Mouse (Mus musculus) liver, embryonic 15.5 days (tissue): Measurements from ENCODE around the gene Defb45. TPM values are rescaled to one million over a fixed set of nuclear protein-coding genes. Genes with fewer than 3 reads are reported as not detected.

Source experiments
- ATAC-seq: fragments of 200-750 bp; cut with Nextera tagmentation; 2 replicates; pipeline ENCODE4 v1.8.0; 2017; ENCODE audit warnings: moderate number of reproducible peaks, mild to moderate bottlenecking, moderate library complexity; ENCODE audit not compliant: insufficient read depth
- H3K27ac ChIP-seq: fragments of 300-500 bp; sonication (generic); replicated peaks from 2 replicates; pipeline ENCODE4 v1.5.1; 2015; ENCODE audit warnings: mild to moderate bottlenecking, inconsistent platforms
- H3K27me3 ChIP-seq: fragments of 300-500 bp; sonication (generic); 2 replicates; pipeline ENCODE4 v1.6.1; 2015; ENCODE audit warnings: mild to moderate bottlenecking, inconsistent platforms
- H3K36me3 ChIP-seq: fragments of 300-500 bp; sonication (generic); replicated peaks from 2 replicates; pipeline ENCODE4 v1.6.1; 2015; ENCODE audit warnings: moderate library complexity, mild to moderate bottlenecking, inconsistent platforms
- H3K4me1 ChIP-seq: fragments of 300-500 bp; sonication (generic); replicated peaks from 2 replicates; pipeline ENCODE4 v1.6.1; 2015; ENCODE audit warnings: inconsistent platforms
- H3K4me2 ChIP-seq: fragments of 300-500 bp; sonication (generic); 2 replicates; pipeline ENCODE4 v1.6.1; 2015; ENCODE audit warnings: moderate library complexity, mild to moderate bottlenecking, inconsistent platforms
- H3K4me3 ChIP-seq: fragments of 300-500 bp; sonication (generic); replicated peaks from 2 replicates; pipeline ENCODE4 v1.5.1; 2015; ENCODE audit warnings: mild to moderate bottlenecking, inconsistent platforms
- H3K9ac ChIP-seq: fragments of 300-500 bp; sonication (generic); 2 replicates; pipeline ENCODE4 v1.6.1; 2015; ENCODE audit warnings: moderate library complexity, mild to moderate bottlenecking, inconsistent platforms
- H3K9me3 ChIP-seq: fragments of 300-500 bp; sonication (generic); replicated peaks from 2 replicates; pipeline ENCODE4 v1.6.1; 2016; ENCODE audit warnings: inconsistent platforms
- WGBS: fragments of 180-500 bp; shearing (Covaris S2); methylation state at CpG from one replicate; pipeline ENCODE4 v1.1.7; 2015; ENCODE audit warnings: mixed read lengths; ENCODE audit not compliant: insufficient replicate concordance; 5-methylcytosine and 5-hydroxymethylcytosine counted together
- polyA plus RNA-seq: library from polyadenylated mRNA; unstranded; fragments of >200 nt; fragmentation: Nextera tagmentation; extraction: Ambion mirVana; gene quantifications from 2 replicates; pipeline ENCODE4 v1.2.1, GENCODE M21; 2015

Gene Defb45
- polyA plus RNA-seq, 1 experiment from 2014 or later, result not detected

DNA sequence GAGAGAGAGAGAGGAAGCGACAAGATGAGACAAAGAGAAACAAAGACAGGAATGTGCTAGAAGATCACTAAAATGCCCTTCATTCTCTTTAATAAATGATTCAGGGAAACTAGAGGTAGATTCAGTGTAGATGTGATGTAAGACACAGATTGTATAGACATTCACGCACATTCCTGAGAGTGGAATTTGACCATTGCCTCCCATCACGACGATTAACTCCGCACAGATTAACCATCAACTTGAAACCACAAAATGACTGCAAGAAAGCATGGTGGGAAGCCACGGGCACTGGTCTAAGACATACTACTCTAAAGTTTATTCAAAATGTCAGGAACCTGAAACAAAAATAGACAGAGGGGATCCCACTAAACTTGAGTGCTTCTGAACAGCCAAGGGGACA is 28.9 kb downstream of the Defb45 start:
- no peaks in the 10 kb centered on the region for H3K36me3 ChIP-seq
- no peak overlapping the region for H3K27ac ChIP-seq
- no peak overlapping the region for H3K4me3 ChIP-seq
- no peaks in the 10 kb centered on the region for H3K9me3 ChIP-seq
- ATAC-seq, result no peak
- no peaks in the 10 kb centered on the region for H3K27me3 ChIP-seq
- no peak overlapping the region for H3K9ac ChIP-seq
- H3K4me1 ChIP-seq, result no peaks in the 10 kb centered on the region
- 46% methylated on average over 6 of the region's 6 CpGs for WGBS
- H3K4me2 ChIP-seq, result no peak overlapping the region

DNA sequence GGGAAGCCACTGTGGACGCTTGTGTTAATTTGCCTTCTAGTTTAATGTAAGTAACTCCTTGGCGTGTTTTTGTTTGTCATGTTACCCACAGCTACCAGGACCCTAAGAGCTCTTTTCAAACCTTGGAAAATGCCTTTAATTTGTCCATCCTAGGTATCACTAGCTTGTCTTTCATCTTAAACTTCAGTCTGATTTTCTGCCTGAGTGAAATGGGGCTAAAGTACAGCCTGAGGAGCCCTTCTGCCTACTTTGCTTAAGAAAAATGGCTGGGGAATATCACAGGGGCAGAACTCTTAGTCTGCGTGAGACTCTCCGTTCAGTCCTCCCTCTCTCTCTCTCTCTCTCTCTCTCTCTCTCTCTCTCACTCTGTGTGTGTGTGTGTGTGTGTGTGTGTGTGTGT is 29.3 kb downstream of the Defb45 start:
- Histone ChIP-seq H3K36me3 (no peaks in the 10 kb centered on the region), H3K4me1 (no peaks in the 10 kb centered on the region), H3K4me3 (no peak overlapping the region), H3K27ac (no peak overlapping the region), H3K9me3 (no peaks in the 10 kb centered on the region), H3K4me2 (no peak overlapping the region), H3K27me3 (no peaks in the 10 kb centered on the region), H3K9ac (no peak overlapping the region)
- no peak for ATAC-seq
- 61% methylated on average over 4 of the region's 4 CpGs for WGBS

DNA sequence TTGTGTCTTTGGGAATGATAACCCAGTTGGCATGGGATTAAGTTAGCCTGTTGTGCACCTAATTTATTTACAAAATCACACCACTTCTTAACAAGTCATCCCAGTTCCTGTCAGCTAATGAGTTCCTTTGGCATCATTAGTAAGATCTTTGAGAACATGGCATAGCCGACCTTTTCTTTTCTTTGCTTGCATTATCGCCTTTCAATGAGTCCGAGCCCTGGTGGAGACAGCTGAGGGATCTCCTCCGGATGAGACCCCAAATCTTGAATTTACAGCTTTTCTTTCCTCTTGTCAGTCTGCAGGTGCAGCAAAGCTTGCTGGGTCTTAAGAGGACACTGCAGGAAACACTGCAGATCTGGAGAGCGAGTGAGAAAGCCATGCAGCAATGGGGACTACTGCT is 30.2 kb downstream of the Defb45 start, which contains the start of gene Gm17416:
Gene Gm17416, plus strand, starts transcription at position 301 of the 400 bp plus-strand sequence.
- Histone ChIP-seq H3K4me1 (no peaks in the 10 kb centered on the region), H3K36me3 (no peaks in the 10 kb centered on the region), H3K4me2 (no peak within 1 kb of the TSS), H3K9ac (no peak within 1 kb of the TSS), H3K27me3 (no peaks in the 10 kb centered on the region), H3K4me3 (no peak within 1 kb of the TSS), H3K27ac (no peak within 1 kb of the TSS), H3K9me3 (no peaks in the 10 kb centered on the region)
- ATAC-seq, result no peak
- 67% methylated on average over 5 of the region's 5 CpGs for WGBS

DNA sequence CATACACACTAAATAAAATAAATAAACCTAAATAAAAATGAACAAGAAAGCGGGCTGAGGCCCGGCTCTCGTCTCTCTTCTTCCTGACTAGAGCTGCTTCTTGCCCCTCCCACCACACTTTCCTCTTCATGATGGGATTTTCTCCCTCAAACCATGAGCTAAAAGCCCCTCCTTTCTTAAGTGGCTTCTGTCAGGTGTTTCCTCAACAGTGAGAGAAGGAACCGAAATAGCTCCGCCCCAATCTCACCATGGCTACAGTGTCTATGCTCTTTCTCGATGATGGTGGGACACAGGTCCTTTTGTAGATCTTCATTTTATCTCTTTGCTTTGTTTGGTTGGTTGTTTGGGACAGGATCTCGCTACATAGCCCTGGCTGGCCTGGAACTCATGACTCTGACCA is 42.5 kb downstream of the Defb45 start:
- H3K9ac ChIP-seq, result no peak overlapping the region
- no peak overlapping the region for H3K4me2 ChIP-seq
- ATAC-seq, result no peak
- H3K9me3 ChIP-seq, result no peaks in the 10 kb centered on the region
- H3K27me3 ChIP-seq, result peaks cover 7% of the 10 kb centered on the region; the same call in 1 of the 2 replicates
- H3K4me3 ChIP-seq, result no peak overlapping the region
- no peaks in the 10 kb centered on the region for H3K36me3 ChIP-seq
- H3K4me1 ChIP-seq, result no peaks in the 10 kb centered on the region
- H3K27ac ChIP-seq, result no peak overlapping the region
- 62% methylated on average over 7 of the region's 7 CpGs for WGBS

DNA sequence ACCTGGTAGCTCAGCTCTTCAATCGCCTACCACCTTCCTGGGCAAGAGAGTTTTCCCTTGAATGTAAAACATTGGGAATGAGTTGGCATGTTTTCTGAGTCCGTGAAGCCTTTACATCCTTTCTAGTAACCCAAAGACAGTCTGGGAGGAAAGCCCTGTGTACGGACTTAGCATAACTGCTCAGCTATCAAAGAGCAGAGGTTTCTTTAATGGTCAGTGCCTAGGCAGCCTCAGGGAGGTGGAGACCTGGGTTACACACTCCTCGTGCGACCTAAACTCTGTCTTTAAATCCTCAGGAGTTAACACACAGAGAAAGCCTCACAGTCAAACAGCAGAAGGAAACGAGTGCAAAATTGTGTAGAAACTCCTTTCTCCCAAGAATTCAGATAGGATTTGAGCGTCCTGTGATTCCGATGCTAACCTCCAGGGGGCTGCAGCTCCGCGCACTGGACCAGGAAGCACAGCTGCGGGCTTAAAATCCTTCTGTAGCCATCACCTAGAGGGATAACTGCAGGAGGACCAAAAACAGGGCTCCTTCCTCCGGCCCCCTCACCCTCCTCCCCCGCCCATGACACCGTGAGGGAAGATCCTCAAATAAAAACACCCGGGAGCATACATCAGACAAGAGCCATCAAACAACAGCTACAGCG is 45.3 kb downstream of the Defb45 start:
- no peak for ATAC-seq
- Histone ChIP-seq H3K4me2 (no peak overlapping the region), H3K9ac (no peak overlapping the region)

DNA sequence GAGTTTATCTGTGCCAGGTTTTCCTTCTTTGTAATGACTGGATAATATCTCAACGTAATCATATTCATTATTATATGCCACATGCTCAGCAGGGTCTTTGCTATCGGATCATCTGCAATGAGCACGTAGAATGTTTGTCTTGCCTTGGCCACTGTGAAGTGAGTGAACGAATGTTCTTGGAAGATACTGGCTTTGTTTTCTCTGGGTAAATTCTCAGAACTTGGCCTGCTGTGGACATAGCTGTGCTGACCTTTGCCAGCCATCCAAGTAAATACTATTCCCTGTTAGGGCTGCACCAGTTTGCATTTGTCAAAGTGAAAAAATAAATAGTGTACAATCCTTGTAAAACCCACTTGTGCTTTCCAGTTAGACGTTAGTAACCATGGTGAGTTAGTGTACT is 51.1 kb downstream of the Defb45 start:
- Histone ChIP-seq H3K27ac (no peak overlapping the region), H3K4me3 (no peak overlapping the region), H3K27me3 (no peaks in the 10 kb centered on the region), H3K4me2 (no peak overlapping the region), H3K9ac (no peak overlapping the region), H3K36me3 (no peaks in the 10 kb centered on the region), H3K9me3 (no peaks in the 10 kb centered on the region), H3K4me1 (no peaks in the 10 kb centered on the region)
- WGBS, result 56% methylated on average over 5 of the region's 5 CpGs
- no peak for ATAC-seq

More for the DNA sequence above, 45.3 kb downstream of the Defb45 start:
- Histone ChIP-seq H3K4me3 (no peak overlapping the region), H3K36me3 (no peaks in the 10 kb centered on the region), H3K27me3 (peaks cover 7% of the 10 kb centered on the region; the same call in 1 of the 2 replicates), H3K9me3 (no peaks in the 10 kb centered on the region), H3K27ac (no peak overlapping the region), H3K4me1 (no peaks in the 10 kb centered on the region)
- 10% methylated on average over 16 of the region's 16 CpGs for WGBS

DNA sequence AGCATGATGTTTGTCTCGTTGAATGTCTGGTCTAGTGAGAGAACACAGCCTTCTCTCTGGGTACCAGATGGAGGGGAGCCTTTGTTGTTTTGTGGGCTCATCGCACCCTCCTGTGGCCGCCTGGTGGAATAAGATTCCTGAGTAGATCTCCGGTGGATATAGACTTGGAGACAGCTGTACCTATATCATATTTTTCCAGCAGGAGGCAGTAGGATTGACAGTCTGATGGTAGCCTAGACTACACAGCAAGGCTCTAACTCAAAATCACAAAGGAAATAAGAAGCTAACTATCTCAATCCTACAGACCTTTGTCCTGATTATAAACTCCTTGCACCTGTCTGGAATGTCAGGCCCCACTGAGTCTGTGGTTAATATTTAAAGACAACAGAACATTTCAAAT is 54.5 kb downstream of the Defb45 start:
- H3K36me3 ChIP-seq, result no peaks in the 10 kb centered on the region
- WGBS, result 17% methylated on average over 4 of the region's 4 CpGs
- H3K27ac ChIP-seq, result no peak overlapping the region
- ATAC-seq, result no peak
- no peak overlapping the region for H3K4me2 ChIP-seq
- H3K9me3 ChIP-seq, result no peaks in the 10 kb centered on the region
- no peaks in the 10 kb centered on the region for H3K27me3 ChIP-seq
- H3K4me3 ChIP-seq, result no peak overlapping the region
- no peaks in the 10 kb centered on the region for H3K4me1 ChIP-seq
- H3K9ac ChIP-seq, result no peak overlapping the region

DNA sequence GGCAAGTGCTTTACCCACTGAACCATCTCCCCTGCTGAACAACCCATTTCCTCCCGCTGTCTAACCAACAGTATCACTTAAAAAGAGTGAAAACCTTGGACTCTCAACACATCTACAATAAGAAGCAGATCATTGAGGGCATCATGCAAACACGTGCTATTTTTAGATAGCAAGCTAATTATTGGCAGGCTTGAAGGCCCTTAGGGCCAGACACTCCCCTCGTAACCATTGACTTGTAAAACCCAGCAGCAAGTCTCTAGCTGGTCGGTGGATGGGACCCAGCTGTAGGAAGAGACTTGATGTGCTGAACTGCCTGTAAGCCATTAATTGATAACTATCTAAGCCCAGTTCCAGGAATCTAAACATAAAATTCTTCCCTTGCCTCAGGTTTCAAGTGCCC is 55.7 kb downstream of the Defb45 start:
- 62% methylated on average over 4 of the region's 4 CpGs for WGBS
- H3K9me3 ChIP-seq, result no peaks in the 10 kb centered on the region
- H3K36me3 ChIP-seq, result no peaks in the 10 kb centered on the region
- H3K4me2 ChIP-seq, result no peak overlapping the region
- ATAC-seq, result no peak
- H3K27ac ChIP-seq, result no peak overlapping the region
- H3K9ac ChIP-seq, result no peak overlapping the region
- no peaks in the 10 kb centered on the region for H3K4me1 ChIP-seq
- no peak overlapping the region for H3K4me3 ChIP-seq
- no peaks in the 10 kb centered on the region for H3K27me3 ChIP-seq

Other genes with a start within 250 kb of the Defb45 start
- gene Nrsn2, start 222.8 kb downstream of the Defb45 start, polyA plus RNA-seq, result not detected in 2 replicates
- gene Sox12, start 201.3 kb downstream of the Defb45 start, polyA plus RNA-seq, result 1.2 and 1.5 TPM in 2 replicates
- gene Zcchc3, start 184.4 kb downstream of the Defb45 start, polyA plus RNA-seq, result 9.1 and 9.5 TPM in 2 replicates
- gene 6820408C15Rik, start 183.8 kb downstream of the Defb45 start, polyA plus RNA-seq, result 0.13 and 0.20 TPM in 2 replicates
- not detected in 2 replicates for gene Defb23, start 134.8 kb downstream of the Defb45 start, polyA plus RNA-seq
- gene Defb20, start 122.3 kb downstream of the Defb45 start, polyA plus RNA-seq, result not detected in 2 replicates
- gene Defb22, start 109.3 kb downstream of the Defb45 start, polyA plus RNA-seq, result not detected in 2 replicates
- not detected in 2 replicates for gene Defb26, start 87.7 kb downstream of the Defb45 start, polyA plus RNA-seq
- gene Defb28, start 81.1 kb downstream of the Defb45 start, polyA plus RNA-seq, result not detected in 2 replicates
- not detected in 2 replicates for gene Defb29, start 59.3 kb downstream of the Defb45 start, polyA plus RNA-seq
- gene Gm17416, start 30.1 kb downstream of the Defb45 start, polyA plus RNA-seq, result not detected in 2 replicates
- gene Defb21, start 26.7 kb downstream of the Defb45 start, polyA plus RNA-seq, result not detected in 2 replicates
- 0.26 TPM in 1 of 2 replicates, not detected in the other for gene Defb19, start 19.1 kb downstream of the Defb45 start, polyA plus RNA-seq
- not detected in 2 replicates for gene Defb36, start 4.9 kb upstream of the Defb45 start, polyA plus RNA-seq
- not detected in 2 replicates for gene Defb25, start 23.7 kb upstream of the Defb45 start, polyA plus RNA-seq
- gene Rem1, start 27.6 kb upstream of the Defb45 start, polyA plus RNA-seq, result 0.58 and 1.1 TPM in 2 replicates
- 45.2 and 49.8 TPM in 2 replicates for gene H13, start 70.1 kb upstream of the Defb45 start, polyA plus RNA-seq
- gene Mcts2, start 87.6 kb upstream of the Defb45 start, polyA plus RNA-seq, result 12.1 and 12.4 TPM in 2 replicates
- gene Id1, start 136.9 kb upstream of the Defb45 start, polyA plus RNA-seq, result 20.5 and 20.9 TPM in 2 replicates
- 1.0 and 1.1 TPM in 2 replicates for gene Cox4i2, start 154.8 kb upstream of the Defb45 start, polyA plus RNA-seq
- gene Bcl2l1, start 232.3 kb upstream of the Defb45 start, polyA plus RNA-seq, result 209 and 237 TPM in 2 replicates
- gene Tpx2, start 248.6 kb upstream of the Defb45 start, polyA plus RNA-seq, result 52.8 and 59.4 TPM in 2 replicates